Mouse (Mus musculus): ENCODE results near the gene Msrb1. TPM values are rescaled to one million over a fixed set of nuclear protein-coding genes. Genes with fewer than 3 reads are reported as not detected.

Gene Msrb1
- polyA plus RNA-seq, 1 experiment from 2014 or later = 27.2 TPM

DNA sequence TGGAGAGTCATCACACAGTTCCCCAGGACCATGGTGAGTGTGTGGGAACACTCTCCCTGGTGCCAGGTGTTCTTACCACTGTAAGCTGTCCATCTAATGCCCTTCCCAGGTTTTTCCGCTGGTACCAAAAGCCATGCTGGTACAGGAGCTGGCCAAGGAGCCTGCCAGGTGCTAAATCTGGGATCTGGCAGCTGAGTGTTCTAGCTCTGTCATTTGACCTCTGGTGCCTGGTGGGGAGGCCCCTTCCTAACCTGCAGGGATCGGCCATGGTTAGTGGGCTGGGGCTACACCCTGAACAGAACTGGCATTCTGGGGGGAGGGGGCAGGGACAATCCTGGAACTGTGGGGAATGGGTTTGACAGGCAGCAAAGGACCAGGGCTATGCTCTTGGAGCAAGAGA lies 8.8 kb upstream of the Msrb1 start, which contains the start of gene Rpl3l:
Gene Rpl3l (plus strand): TSS at position 203 of the 400 bp plus-strand sequence.
- no peaks in the 10 kb centered on the region for H3K9me3 ChIP-seq (ENCODE audit: control insufficient read depth, low read length)
- no peak within 1 kb of the TSS for H3K27ac ChIP-seq (replicated peaks in 1 of 2; ENCODE audit: control insufficient read depth in 1 of 2, insufficient read depth in 1 of 2, low read depth in 2 of 2, low read length in 2 of 2)
- no peak within 1 kb of the TSS for H3K4me2 ChIP-seq (ENCODE audit: low read length)
- peaks cover 10 to 21% of the 10 kb centered on the region in 2 experiments for H3K4me1 ChIP-seq (ENCODE audit: control insufficient read depth in 2 of 2, insufficient read depth in 2 of 2, low read length in 2 of 2)
- 62% methylated on average over 2 of the region's 2 CpGs for WGBS
- H3K27me3 ChIP-seq (ENCODE audit: control insufficient read depth, insufficient read depth, low read length) = no peaks in the 10 kb centered on the region
- H3K36me3 ChIP-seq (ENCODE audit: control insufficient read depth, insufficient read depth, low read length) = peaks cover 1% of the 10 kb centered on the region
- no peak for ATAC-seq (ENCODE audit: insufficient number of reproducible peaks, insufficient read depth, low FRiP score, low read depth)
- no peak within 1 kb of the TSS for H3K9ac ChIP-seq (ENCODE audit: low read length)
- no peak within 1 kb of the TSS for H3K4me3 ChIP-seq (ENCODE audit: control insufficient read depth in 1 of 2, insufficient read depth in 1 of 2, low read depth in 1 of 2, low read length in 2 of 2)

DNA sequence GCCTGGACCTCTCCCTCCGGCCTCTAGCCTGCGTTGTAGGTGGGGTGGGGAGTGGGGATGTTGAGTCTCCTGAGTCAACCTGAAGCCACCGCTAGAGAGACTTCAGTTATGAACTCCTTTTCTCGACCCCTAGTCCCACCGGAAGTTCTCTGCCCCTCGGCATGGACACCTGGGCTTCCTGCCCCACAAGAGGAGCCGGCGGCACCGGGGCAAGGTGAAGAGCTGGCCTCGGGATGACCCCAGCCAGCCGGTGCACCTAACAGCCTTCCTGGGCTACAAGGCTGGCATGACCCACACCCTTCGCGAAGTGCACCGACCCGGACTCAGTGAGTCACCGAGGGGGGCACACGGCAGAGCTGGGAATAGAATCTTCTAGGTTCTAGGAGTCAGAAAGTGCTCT lies 8.3 kb upstream of the Msrb1 start:
- H3K4me3 ChIP-seq (ENCODE audit: control insufficient read depth in 1 of 2, insufficient read depth in 1 of 2, low read depth in 1 of 2, low read length in 2 of 2) = no peak overlapping the region
- no peak for ATAC-seq (ENCODE audit: insufficient number of reproducible peaks, insufficient read depth, low FRiP score, low read depth)
- no peaks in the 10 kb centered on the region for H3K27me3 ChIP-seq (ENCODE audit: control insufficient read depth, insufficient read depth, low read length)
- H3K9ac ChIP-seq (ENCODE audit: low read length) = no peak overlapping the region
- H3K4me1 ChIP-seq (ENCODE audit: control insufficient read depth in 2 of 2, insufficient read depth in 2 of 2, low read length in 2 of 2) = peaks cover 11 to 18% of the 10 kb centered on the region in 2 experiments
- H3K36me3 ChIP-seq (ENCODE audit: control insufficient read depth, insufficient read depth, low read length) = no peaks in the 10 kb centered on the region
- H3K27ac ChIP-seq (replicated peaks in 1 of 2; ENCODE audit: control insufficient read depth in 1 of 2, insufficient read depth in 1 of 2, low read depth in 2 of 2, low read length in 2 of 2) = no peak overlapping the region
- no peak overlapping the region for H3K4me2 ChIP-seq (ENCODE audit: low read length)
- H3K9me3 ChIP-seq (ENCODE audit: control insufficient read depth, low read length) = no peaks in the 10 kb centered on the region
- WGBS = 67% methylated on average over 17 of the region's 17 CpGs

DNA sequence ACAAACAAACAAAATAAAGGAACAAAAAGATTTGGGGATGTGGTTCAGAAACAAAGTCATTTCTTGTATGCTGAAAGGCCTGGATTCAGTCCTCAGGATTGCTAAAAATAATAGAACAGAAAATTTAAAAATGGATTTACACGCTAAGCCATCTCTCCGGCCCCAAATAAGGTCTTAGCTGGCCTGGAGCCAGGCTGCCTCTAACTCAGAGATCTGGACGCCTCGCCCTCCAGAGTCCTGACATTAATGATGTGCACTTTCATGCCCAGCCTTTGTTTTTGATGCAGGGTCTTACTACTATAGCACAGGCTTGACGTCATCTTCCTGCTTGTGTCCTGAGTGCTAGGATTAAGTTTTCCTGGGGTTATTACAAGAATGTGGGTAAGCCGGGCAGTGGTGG lies 7.4 kb upstream of the Msrb1 start:
- Histone ChIP-seq H3K9ac (ENCODE audit: low read length) (no peak overlapping the region), H3K9me3 (ENCODE audit: control insufficient read depth, low read length) (no peaks in the 10 kb centered on the region), H3K4me2 (ENCODE audit: low read length) (no peak overlapping the region), H3K4me3 (ENCODE audit: control insufficient read depth in 1 of 2, insufficient read depth in 1 of 2, low read depth in 1 of 2, low read length in 2 of 2) (no peak overlapping the region), H3K27me3 (ENCODE audit: control insufficient read depth, insufficient read depth, low read length) (no peaks in the 10 kb centered on the region), H3K4me1 (ENCODE audit: control insufficient read depth in 2 of 2, insufficient read depth in 2 of 2, low read length in 2 of 2) (peaks cover 11 to 15% of the 10 kb centered on the region in 2 experiments), H3K36me3 (ENCODE audit: control insufficient read depth, insufficient read depth, low read length) (no peaks in the 10 kb centered on the region), H3K27ac (replicated peaks in 1 of 2; ENCODE audit: control insufficient read depth in 1 of 2, insufficient read depth in 1 of 2, low read depth in 2 of 2, low read length in 2 of 2) (no peak overlapping the region)
- ATAC-seq (ENCODE audit: insufficient number of reproducible peaks, insufficient read depth, low FRiP score, low read depth) = no peak
- WGBS = 52% methylated on average over 6 of the region's 6 CpGs

DNA sequence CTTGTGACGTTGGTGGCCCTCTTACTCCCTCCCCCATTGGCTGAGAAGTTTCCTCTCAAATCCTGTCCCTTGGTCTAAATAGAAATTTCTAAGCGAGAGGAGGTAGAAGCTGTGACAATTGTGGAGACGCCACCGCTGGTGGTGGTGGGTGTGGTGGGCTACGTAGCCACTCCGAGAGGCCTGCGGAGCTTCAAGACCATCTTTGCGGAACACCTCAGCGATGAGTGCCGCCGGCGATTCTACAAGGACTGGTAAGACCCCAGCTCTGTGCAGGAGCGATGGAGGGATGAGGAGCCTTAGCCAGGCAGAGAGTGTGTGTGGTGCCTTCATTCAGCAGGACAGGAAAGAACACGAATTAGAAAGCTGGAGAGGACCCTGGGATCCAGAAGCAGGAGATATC lies 5.7 kb upstream of the Msrb1 start:
- H3K9me3 ChIP-seq (ENCODE audit: control insufficient read depth, low read length) = no peaks in the 10 kb centered on the region
- no peak overlapping the region for H3K4me2 ChIP-seq (ENCODE audit: low read length)
- ATAC-seq (ENCODE audit: insufficient number of reproducible peaks, insufficient read depth, low FRiP score, low read depth) = no peak
- H3K9ac ChIP-seq (ENCODE audit: low read length) = no peak overlapping the region
- H3K4me3 ChIP-seq (ENCODE audit: control insufficient read depth in 1 of 2, insufficient read depth in 1 of 2, low read depth in 1 of 2, low read length in 2 of 2) = no peak overlapping the region
- H3K27ac ChIP-seq (replicated peaks in 1 of 2; ENCODE audit: control insufficient read depth in 1 of 2, insufficient read depth in 1 of 2, low read depth in 2 of 2, low read length in 2 of 2) = no peak overlapping the region
- 78% methylated on average over 14 of the region's 14 CpGs for WGBS
- H3K36me3 ChIP-seq (ENCODE audit: control insufficient read depth, insufficient read depth, low read length) = no peaks in the 10 kb centered on the region
- peaks cover 9 to 13% of the 10 kb centered on the region in 2 experiments for H3K4me1 ChIP-seq (ENCODE audit: control insufficient read depth in 2 of 2, insufficient read depth in 2 of 2, low read length in 2 of 2)
- no peaks in the 10 kb centered on the region for H3K27me3 ChIP-seq (ENCODE audit: control insufficient read depth, insufficient read depth, low read length)

DNA sequence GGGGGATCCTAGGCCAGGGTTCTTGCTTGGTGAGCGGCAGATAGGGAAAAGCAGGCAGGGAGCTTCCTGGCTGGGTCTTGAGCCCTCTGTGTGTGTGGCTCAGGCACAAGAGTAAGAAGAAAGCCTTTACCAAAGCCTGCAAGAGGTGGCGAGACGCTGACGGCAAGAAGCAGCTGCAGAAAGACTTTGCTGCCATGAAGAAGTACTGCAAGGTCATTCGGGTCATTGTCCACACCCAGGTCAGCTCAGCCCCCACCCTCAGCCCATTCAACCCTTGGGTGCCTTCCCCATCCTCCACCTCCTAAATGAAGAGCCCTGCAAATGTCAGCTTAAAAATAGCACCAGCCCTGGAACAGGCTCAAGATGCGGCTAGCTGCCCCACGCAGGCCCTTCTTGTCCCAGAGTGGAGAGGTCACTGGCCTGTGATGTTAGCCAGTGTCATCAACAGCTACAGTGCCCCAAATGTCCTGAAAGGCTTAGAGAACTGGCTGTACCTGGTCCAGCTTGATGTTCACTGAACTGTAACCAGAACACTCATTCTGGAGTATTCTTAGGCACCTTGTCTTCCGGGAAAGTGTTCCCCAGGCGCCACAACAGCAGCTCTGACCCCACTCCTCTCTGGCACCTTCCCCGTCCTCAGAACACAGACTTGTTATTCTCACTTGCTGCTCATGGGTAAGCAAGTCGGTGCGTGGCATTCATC lies 4.1 kb upstream of the Msrb1 start:
- WGBS = 67% methylated on average over 12 of the region's 12 CpGs
- Histone ChIP-seq H3K4me2 (ENCODE audit: low read length) (0 out of 2 replicates have a peak overlapping the region, but pooled peaks have one; percentile 7), H3K9ac (ENCODE audit: low read length) (peak overlapping the region; percentile 5; the same call in 1 of the 2 replicates), H3K27me3 (ENCODE audit: control insufficient read depth, insufficient read depth, low read length) (no peaks in the 10 kb centered on the region), H3K9me3 (ENCODE audit: control insufficient read depth, low read length) (no peaks in the 10 kb centered on the region), H3K4me1 (ENCODE audit: control insufficient read depth in 2 of 2, insufficient read depth in 2 of 2, low read length in 2 of 2) (peaks cover 13 to 22% of the 10 kb centered on the region in 2 experiments), H3K4me3 (ENCODE audit: control insufficient read depth in 1 of 2, insufficient read depth in 1 of 2, low read depth in 1 of 2, low read length in 2 of 2) (no peak overlapping the region), H3K27ac (replicated peaks in 1 of 2; ENCODE audit: control insufficient read depth in 1 of 2, insufficient read depth in 1 of 2, low read depth in 2 of 2, low read length in 2 of 2) (peak overlapping the region; percentile 49 to 68), H3K36me3 (ENCODE audit: control insufficient read depth, insufficient read depth, low read length) (no peaks in the 10 kb centered on the region)
- ATAC-seq (ENCODE audit: insufficient number of reproducible peaks, insufficient read depth, low FRiP score, low read depth) = no peak

DNA sequence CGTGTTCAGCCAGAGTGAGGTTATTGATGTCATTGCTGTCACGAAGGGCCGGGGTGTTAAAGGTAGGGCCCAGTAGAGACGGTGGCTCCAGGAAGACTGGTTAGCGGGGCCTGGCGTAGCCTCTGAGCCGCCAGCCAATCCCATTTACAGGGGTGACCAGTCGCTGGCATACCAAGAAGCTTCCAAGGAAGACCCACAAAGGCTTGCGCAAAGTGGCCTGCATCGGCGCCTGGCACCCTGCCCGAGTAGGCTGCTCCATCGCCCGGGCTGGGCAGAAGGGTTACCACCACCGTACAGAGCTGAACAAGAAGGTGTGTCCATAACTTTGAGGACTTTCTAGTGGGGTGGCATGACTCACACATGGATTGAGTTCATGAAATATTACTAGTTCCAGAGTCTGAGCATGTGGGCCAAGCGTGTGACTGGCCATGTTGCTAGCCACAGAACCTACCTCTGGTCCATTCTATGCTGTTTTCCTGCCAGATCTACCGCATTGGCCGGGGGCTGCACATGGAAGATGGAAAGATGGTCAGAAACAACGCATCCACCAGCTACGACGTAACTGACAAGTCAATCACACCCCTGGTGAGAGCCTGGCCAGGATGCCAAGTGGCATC lies 2.9 kb upstream of the Msrb1 start:
- no peak for ATAC-seq (ENCODE audit: insufficient number of reproducible peaks, insufficient read depth, low FRiP score, low read depth)
- no peaks in the 10 kb centered on the region for H3K9me3 ChIP-seq (ENCODE audit: control insufficient read depth, low read length)
- H3K4me3 ChIP-seq (ENCODE audit: control insufficient read depth in 1 of 2, insufficient read depth in 1 of 2, low read depth in 1 of 2, low read length in 2 of 2) = no peak overlapping the region
- H3K9ac ChIP-seq (ENCODE audit: low read length) = no peak overlapping the region
- 92% methylated on average over 21 of the region's 21 CpGs for WGBS
- no peak overlapping the region for H3K27ac ChIP-seq (replicated peaks in 1 of 2; ENCODE audit: control insufficient read depth in 1 of 2, insufficient read depth in 1 of 2, low read depth in 2 of 2, low read length in 2 of 2)
- H3K27me3 ChIP-seq (ENCODE audit: control insufficient read depth, insufficient read depth, low read length) = no peaks in the 10 kb centered on the region
- H3K4me2 ChIP-seq (ENCODE audit: low read length) = no peak overlapping the region
- peaks cover 13 to 25% of the 10 kb centered on the region in 2 experiments for H3K4me1 ChIP-seq (ENCODE audit: control insufficient read depth in 2 of 2, insufficient read depth in 2 of 2, low read length in 2 of 2)
- H3K36me3 ChIP-seq (ENCODE audit: control insufficient read depth, insufficient read depth, low read length) = no peaks in the 10 kb centered on the region

DNA sequence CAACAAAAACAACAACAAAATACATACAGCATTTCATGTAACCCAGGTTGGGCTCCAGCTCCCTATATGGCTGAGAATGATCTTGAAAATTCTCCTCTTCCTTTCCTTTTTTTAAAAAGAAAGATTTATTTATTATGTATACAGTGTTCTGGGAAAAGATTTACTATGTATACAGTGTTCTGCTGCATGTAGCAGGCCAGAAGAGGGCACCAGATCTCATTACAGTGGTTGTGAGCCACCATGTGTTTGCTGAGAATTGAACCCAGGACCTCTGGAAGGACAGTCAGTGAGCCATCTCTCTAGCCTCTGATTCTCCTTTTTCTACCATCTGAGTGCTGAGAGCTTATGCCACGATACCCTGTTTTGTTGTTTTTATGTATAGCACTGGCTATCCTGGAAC lies 1.9 kb upstream of the Msrb1 start:
- Histone ChIP-seq H3K4me1 (ENCODE audit: control insufficient read depth in 2 of 2, insufficient read depth in 2 of 2, low read length in 2 of 2) (peaks cover 13 to 25% of the 10 kb centered on the region in 2 experiments), H3K36me3 (ENCODE audit: control insufficient read depth, insufficient read depth, low read length) (no peaks in the 10 kb centered on the region), H3K27me3 (ENCODE audit: control insufficient read depth, insufficient read depth, low read length) (no peaks in the 10 kb centered on the region), H3K9me3 (ENCODE audit: control insufficient read depth, low read length) (no peaks in the 10 kb centered on the region), H3K27ac (replicated peaks in 1 of 2; ENCODE audit: control insufficient read depth in 1 of 2, insufficient read depth in 1 of 2, low read depth in 2 of 2, low read length in 2 of 2) (no peak overlapping the region), H3K4me3 (ENCODE audit: control insufficient read depth in 1 of 2, insufficient read depth in 1 of 2, low read depth in 1 of 2, low read length in 2 of 2) (no peak overlapping the region), H3K9ac (ENCODE audit: low read length) (no peak overlapping the region), H3K4me2 (ENCODE audit: low read length) (no peak overlapping the region)
- WGBS = 91% methylated on average over 1 of the region's 1 CpGs
- ATAC-seq (ENCODE audit: insufficient number of reproducible peaks, insufficient read depth, low FRiP score, low read depth) = no peak

Measured in heart, embryonic 14.5 days (tissue).